Mouse (Mus musculus): ENCODE measurements around the gene Mfsd4b2. TPM values are rescaled to one million over a fixed set of nuclear protein-coding genes. Genes with fewer than 3 reads are reported as not detected.

Gene Mfsd4b2
- polyA plus RNA-seq, 1 experiment from 2014 or later: not detected

- Histone ChIP-seq H3K27me3 (replicated peaks) (no peaks in the 10 kb centered on the region), H3K4me2 (no peak overlapping the region), H3K9ac (no peak overlapping the region), H3K27ac (replicated peaks) (no peak overlapping the region), H3K36me3 (peaks cover 26% of the 10 kb centered on the region), H3K9me3 (no peaks in the 10 kb centered on the region), H3K4me3 (no peak overlapping the region), H3K4me1 (no peaks in the 10 kb centered on the region)
- 47% methylated on average over 3 of the region's 3 CpGs for WGBS
- ATAC-seq (ENCODE audit: extremely low read depth, insufficient number of reproducible peaks, low FRiP score, low TSS enrichment): no peak
Observed at GRCm38 (mm10) chr10:39888621-39889020, 38.1 kb downstream of the Mfsd4b2 start.

Other genes starting within 250 kb of the Mfsd4b2 start
- 8.1 and 8.6 TPM in 2 replicates for gene Rev3l, start 194.8 kb downstream of the Mfsd4b2 start, polyA plus RNA-seq (2015; fragmentation: Nextera tagmentation; extraction: Ambion mirVana)
- gene Mfsd4b4, start 27.7 kb downstream of the Mfsd4b2 start, polyA plus RNA-seq (2015; fragmentation: Nextera tagmentation; extraction: Ambion mirVana): 3.7 and 4.0 TPM in 2 replicates
- 0.64 and 0.74 TPM in 2 replicates for gene Mfsd4b3, start 33.2 kb upstream of the Mfsd4b2 start, polyA plus RNA-seq (2015; fragmentation: Nextera tagmentation; extraction: Ambion mirVana)
- gene Mfsd4b5, start 59.7 kb upstream of the Mfsd4b2 start, polyA plus RNA-seq (2015; fragmentation: Nextera tagmentation; extraction: Ambion mirVana): not detected in 2 replicates
- 0.27 and 0.55 TPM in 2 replicates for gene Mfsd4b1, start 98.3 kb upstream of the Mfsd4b2 start, polyA plus RNA-seq (2015; fragmentation: Nextera tagmentation; extraction: Ambion mirVana)
- gene Slc16a10, start 215.3 kb upstream of the Mfsd4b2 start, polyA plus RNA-seq (2015; fragmentation: Nextera tagmentation; extraction: Ambion mirVana): 14.9 and 19.6 TPM in 2 replicates